Mouse (Mus musculus): ENCODE results near the gene Pld2.

DNA sequence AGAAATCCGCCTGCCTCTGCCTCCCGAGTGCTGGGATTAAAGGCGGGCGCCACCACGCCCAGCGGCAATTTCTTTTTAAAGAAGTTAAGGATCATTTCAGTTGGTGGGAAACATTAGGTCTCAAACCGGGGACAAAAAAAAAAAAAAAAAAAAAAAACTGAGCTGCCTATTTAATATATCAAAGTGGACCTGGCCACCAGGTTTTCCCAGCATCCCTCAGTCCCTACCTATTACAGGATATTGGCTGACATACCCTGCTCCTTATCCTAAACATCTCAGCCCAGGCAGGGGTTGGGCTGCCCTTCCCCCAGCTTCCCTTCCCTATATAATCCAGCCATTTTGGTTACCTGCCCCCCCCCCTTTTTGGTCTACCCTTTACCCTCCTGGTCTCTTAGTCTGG lies 28.0 kb upstream of the Pld2 start:
- TF ChIP-seq CTCF (IDR thresholded peaks at IDR 0.05; ENCODE audit: insufficient read depth, low read depth, low read length) (no peak), POLR2A (IDR thresholded peaks at IDR 0.05; ENCODE audit: insufficient read depth, low read depth, low read length) (no peak)
